Mouse (Mus musculus): ENCODE measurements around the gene Tubd1. TPM values are rescaled to one million over a fixed set of nuclear protein-coding genes. Genes with fewer than 3 reads are reported as not detected.

Tubd1 gene
- polyA plus RNA-seq, 1 experiment from 2014 or later: 4.7 TPM

DNA sequence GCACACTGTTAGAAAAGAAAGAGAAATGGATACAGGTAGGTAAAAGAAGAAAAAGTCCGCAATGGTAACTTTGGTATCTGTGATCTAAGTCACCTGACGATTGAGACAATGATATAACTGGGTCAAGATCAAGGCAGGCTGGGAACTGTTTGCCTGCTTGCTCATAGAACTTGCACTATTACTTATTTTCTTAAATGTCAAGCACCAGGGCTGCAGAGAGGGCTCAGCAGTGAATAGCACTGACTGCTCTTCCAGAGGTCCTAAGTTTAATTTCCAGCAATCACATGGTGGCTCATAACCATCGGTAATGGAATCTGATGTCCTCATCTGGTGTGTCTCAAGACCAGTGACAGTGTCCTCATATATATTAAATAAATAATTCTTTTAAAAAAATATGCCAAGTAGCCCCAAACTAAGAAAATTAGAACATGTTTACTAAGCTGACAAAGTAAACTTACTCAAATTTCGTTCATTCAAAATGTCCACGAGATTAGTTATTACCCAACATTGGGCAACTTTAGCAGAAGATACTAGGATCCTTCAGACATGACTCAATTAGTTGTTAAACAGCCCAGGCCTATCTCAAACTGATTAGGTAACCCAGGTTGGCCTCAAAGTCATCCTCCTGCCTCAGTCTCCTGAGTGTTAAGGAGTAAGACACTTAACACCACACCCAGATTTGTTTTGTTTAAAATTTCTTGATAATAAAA lies 10.4 kb upstream of the Tubd1 start:
- Histone ChIP-seq H3K4me3 (ENCODE audit: low read depth, low read length) (no peak overlapping the region), H3K9ac (ENCODE audit: low read depth, low read length) (no peak overlapping the region), H3K27ac (ENCODE audit: low read depth, low read length) (no peak overlapping the region), H3K4me2 (replicated peaks; ENCODE audit: low read depth) (no peak overlapping the region), H3K4me1 (replicated peaks; ENCODE audit: control insufficient read depth, insufficient read depth, low read length) (no peaks in the 10 kb centered on the region), H3K27me3 (replicated peaks; ENCODE audit: control insufficient read depth, insufficient read depth, low read length) (no peaks in the 10 kb centered on the region), H3K9me3 (ENCODE audit: control insufficient read depth) (no peaks in the 10 kb centered on the region), H3K36me3 (ENCODE audit: control insufficient read depth, insufficient read depth) (peaks cover 29% of the 10 kb centered on the region)
- TF ChIP-seq CTCF (IDR thresholded peaks at IDR 0.05; ENCODE audit: low read depth): no peak
- ATAC-seq: no peak
- 79% methylated on average over 5 of the region's 5 CpGs for whole genome bisulfite sequencing

DNA sequence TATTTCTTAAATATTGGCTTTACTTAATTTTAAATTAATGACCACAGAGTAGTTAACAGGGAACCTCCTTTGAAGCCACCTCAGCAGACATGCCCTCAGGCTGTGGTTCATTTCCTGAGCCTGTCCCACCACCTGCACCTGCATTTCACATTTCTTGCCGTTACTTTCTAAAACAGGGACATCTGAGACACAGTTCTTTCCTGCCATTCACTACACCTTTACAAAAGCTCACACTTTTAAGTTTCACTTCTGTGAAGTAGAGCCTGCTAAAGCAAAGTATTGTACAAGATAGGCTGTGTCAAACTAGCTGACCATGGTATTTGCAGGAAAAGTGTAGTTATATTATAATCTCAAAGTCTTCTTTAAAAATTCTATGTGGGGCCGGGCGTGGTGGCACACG lies 6.0 kb upstream of the Tubd1 start:
- TF ChIP-seq CTCF (IDR thresholded peaks at IDR 0.05; ENCODE audit: low read depth): no peak
- Histone ChIP-seq H3K4me1 (replicated peaks; ENCODE audit: control insufficient read depth, insufficient read depth, low read length) (no peaks in the 10 kb centered on the region), H3K9me3 (ENCODE audit: control insufficient read depth) (no peaks in the 10 kb centered on the region), H3K9ac (ENCODE audit: low read depth, low read length) (no peak overlapping the region), H3K27ac (ENCODE audit: low read depth, low read length) (no peak overlapping the region), H3K4me2 (replicated peaks; ENCODE audit: low read depth) (no peak overlapping the region), H3K4me3 (ENCODE audit: low read depth, low read length) (no peak overlapping the region), H3K27me3 (replicated peaks; ENCODE audit: control insufficient read depth, insufficient read depth, low read length) (no peaks in the 10 kb centered on the region), H3K36me3 (ENCODE audit: control insufficient read depth, insufficient read depth) (0 out of 2 replicates have a peak, but pooled peaks cover 3% of the 10 kb centered on the region)
- ATAC-seq: no peak
- WGBS: 97% methylated on average over 4 of the region's 4 CpGs

DNA sequence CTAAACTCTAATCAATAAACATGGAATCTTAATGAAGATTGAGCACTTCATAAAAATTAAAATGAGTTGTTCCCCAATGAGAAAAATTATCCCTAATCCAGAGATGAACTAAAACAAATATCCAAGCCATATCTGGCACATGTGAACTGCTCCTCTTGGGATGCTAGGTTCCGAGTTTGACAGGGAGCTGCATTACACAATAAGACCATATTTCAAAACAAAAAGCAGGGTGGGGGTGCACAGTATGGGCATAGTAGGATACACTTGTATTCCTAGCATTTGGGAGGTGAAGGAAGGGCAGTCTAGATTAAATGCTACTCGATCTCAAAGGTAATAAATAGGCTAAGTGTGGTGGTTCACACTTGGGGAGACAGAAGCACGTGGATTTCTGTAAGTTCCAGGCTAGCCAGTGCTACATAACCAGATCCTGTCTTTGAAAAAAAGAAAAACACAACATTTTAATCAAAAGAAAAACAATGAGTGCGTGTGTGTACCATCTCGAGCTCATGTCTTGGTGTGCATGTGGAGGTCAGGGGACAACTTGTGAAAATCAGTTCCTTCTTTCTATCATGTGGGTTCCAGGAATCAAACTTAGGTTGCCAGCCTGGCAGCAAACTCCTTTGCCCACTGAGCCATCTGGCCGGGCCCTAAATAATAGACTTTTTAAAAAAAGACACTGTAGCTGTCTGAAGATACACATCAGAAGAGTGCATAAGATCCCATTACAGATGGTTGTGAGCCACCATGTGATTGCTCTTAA lies 4.9 kb upstream of the Tubd1 start:
- no peak overlapping the region for H3K4me3 ChIP-seq (ENCODE audit: low read depth, low read length)
- no peaks in the 10 kb centered on the region for H3K9me3 ChIP-seq (ENCODE audit: control insufficient read depth)
- no peaks in the 10 kb centered on the region for H3K27me3 ChIP-seq (replicated peaks; ENCODE audit: control insufficient read depth, insufficient read depth, low read length)
- no peak overlapping the region for H3K27ac ChIP-seq (ENCODE audit: low read depth, low read length)
- H3K4me1 ChIP-seq (replicated peaks; ENCODE audit: control insufficient read depth, insufficient read depth, low read length): no peaks in the 10 kb centered on the region
- H3K9ac ChIP-seq (ENCODE audit: low read depth, low read length): no peak overlapping the region
- no peak overlapping the region for H3K4me2 ChIP-seq (replicated peaks; ENCODE audit: low read depth)
- H3K36me3 ChIP-seq (ENCODE audit: control insufficient read depth, insufficient read depth): no peaks in the 10 kb centered on the region
- no peak for TF ChIP-seq CTCF (IDR thresholded peaks at IDR 0.05; ENCODE audit: low read depth)
- WGBS: 83% methylated on average over 6 of the region's 6 CpGs
- no peak for ATAC-seq

DNA sequence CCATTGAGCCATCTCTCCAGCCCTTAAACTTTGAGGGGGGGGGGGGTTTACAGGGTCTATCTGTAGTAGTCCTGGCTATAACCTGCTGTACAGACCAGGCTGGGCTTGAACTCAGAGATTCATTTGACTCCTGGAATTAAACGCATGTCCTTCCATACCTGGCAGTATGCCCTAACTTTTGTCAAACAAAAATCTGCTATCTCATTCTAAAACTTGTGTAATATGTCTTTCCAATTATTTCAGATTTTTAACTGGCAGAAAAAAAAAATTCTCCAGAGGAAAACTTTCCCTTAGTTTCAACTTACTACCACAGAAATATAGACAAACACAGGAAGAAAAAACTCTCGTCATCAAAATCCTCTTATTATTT lies 4.3 kb upstream of the Tubd1 start:
- H3K4me2 ChIP-seq (replicated peaks; ENCODE audit: low read depth): no peak overlapping the region
- H3K9me3 ChIP-seq (ENCODE audit: control insufficient read depth): no peaks in the 10 kb centered on the region
- TF ChIP-seq CTCF (IDR thresholded peaks at IDR 0.05; ENCODE audit: low read depth): no peak
- ATAC-seq: no peak
- 88% methylated on average over 2 of the region's 2 CpGs for WGBS
- no peaks in the 10 kb centered on the region for H3K27me3 ChIP-seq (replicated peaks; ENCODE audit: control insufficient read depth, insufficient read depth, low read length)
- H3K4me3 ChIP-seq (ENCODE audit: low read depth, low read length): no peak overlapping the region
- H3K4me1 ChIP-seq (replicated peaks; ENCODE audit: control insufficient read depth, insufficient read depth, low read length): no peaks in the 10 kb centered on the region
- H3K9ac ChIP-seq (ENCODE audit: low read depth, low read length): no peak overlapping the region
- no peak overlapping the region for H3K27ac ChIP-seq (ENCODE audit: low read depth, low read length)
- H3K36me3 ChIP-seq (ENCODE audit: control insufficient read depth, insufficient read depth): no peaks in the 10 kb centered on the region

DNA sequence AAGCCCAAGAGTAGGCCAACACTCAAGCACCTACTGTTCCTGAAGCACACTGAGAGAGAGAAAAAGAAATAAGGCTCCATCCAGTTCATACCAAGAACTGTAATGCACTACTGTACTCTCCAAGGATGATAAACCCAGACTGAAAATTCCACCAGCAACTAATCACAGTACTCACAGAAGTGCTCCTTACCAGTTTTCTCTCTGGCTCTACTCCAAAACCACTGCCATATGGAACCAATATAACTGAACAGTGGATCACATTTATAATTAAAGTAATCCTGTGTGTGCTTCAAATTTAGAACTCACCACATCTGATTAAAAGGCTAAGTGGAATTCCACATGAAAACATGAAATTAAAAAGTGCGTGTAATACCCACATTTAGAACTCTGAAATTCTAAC lies 1.9 kb upstream of the Tubd1 start:
- H3K27me3 ChIP-seq (replicated peaks; ENCODE audit: control insufficient read depth, insufficient read depth, low read length): no peaks in the 10 kb centered on the region
- no peak overlapping the region for H3K4me3 ChIP-seq (ENCODE audit: low read depth, low read length)
- no peaks in the 10 kb centered on the region for H3K4me1 ChIP-seq (replicated peaks; ENCODE audit: control insufficient read depth, insufficient read depth, low read length)
- H3K9me3 ChIP-seq (ENCODE audit: control insufficient read depth): no peaks in the 10 kb centered on the region
- ATAC-seq: no peak
- peak overlapping the region; percentile 80; the same call in 1 of the 2 replicates for H3K4me2 ChIP-seq (replicated peaks; ENCODE audit: low read depth)
- H3K27ac ChIP-seq (ENCODE audit: low read depth, low read length): no peak overlapping the region
- H3K9ac ChIP-seq (ENCODE audit: low read depth, low read length): no peak overlapping the region
- H3K36me3 ChIP-seq (ENCODE audit: control insufficient read depth, insufficient read depth): no peaks in the 10 kb centered on the region
- WGBS: 79% methylated on average over 1 of the region's 1 CpGs
- TF ChIP-seq CTCF (IDR thresholded peaks at IDR 0.05; ENCODE audit: low read depth): no peak

DNA sequence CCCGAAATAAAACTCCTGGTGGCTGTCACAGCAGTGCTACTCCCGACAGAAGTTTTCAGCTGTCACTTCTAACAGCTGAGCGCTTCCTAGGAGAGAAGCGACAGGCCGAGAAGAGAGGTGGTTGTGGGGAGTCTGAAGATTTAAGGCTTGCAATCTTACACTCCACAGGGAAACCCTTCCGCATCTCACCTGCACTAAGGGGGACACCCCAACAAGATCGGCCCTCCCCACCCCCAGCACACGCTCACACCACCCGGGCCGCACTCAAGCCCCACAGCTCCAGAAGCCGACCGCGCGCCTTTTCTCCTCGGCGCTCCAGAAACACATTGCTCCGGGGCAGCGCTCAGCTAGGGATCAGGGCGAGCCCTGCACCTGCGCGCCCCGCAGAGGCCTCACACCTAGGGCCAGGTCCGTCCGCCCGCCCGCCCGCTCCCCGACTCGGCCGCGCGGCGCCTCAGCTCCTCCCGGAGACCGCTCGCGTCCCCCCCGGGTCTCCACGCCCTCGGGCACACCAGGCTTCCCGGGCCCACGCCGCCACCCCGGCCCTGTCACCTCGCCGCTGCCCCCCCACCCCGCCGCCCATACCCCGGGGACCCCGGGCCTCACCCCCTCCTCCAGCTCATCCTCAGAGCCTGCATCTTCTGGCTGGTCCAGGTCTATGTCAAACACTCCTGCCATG lies 692 bp upstream of the Tubd1 start:
- Histone ChIP-seq H3K4me1 (replicated peaks; ENCODE audit: control insufficient read depth, insufficient read depth, low read length) (no peaks in the 10 kb centered on the region), H3K27me3 (replicated peaks; ENCODE audit: control insufficient read depth, insufficient read depth, low read length) (no peaks in the 10 kb centered on the region), H3K9me3 (ENCODE audit: control insufficient read depth) (no peaks in the 10 kb centered on the region), H3K4me3 (ENCODE audit: low read depth, low read length) (peak overlapping the region; percentile 85), H3K27ac (ENCODE audit: low read depth, low read length) (peak overlapping the region; percentile 91), H3K9ac (ENCODE audit: low read depth, low read length) (peak overlapping the region; percentile 95), H3K4me2 (replicated peaks; ENCODE audit: low read depth) (peak overlapping the region; percentile 80), H3K36me3 (ENCODE audit: control insufficient read depth, insufficient read depth) (peaks cover 4% of the 10 kb centered on the region; the same call in 1 of the 2 replicates)
- ATAC-seq: peak; percentile 82
- no peak for TF ChIP-seq CTCF (IDR thresholded peaks at IDR 0.05; ENCODE audit: low read depth)
- under 1% methylated on average over 45 of the region's 50 CpGs for WGBS

All from intestine, postnatal 0 days (tissue).